Mouse (Mus musculus): ENCODE results near the gene Arhgap15.

DNA sequence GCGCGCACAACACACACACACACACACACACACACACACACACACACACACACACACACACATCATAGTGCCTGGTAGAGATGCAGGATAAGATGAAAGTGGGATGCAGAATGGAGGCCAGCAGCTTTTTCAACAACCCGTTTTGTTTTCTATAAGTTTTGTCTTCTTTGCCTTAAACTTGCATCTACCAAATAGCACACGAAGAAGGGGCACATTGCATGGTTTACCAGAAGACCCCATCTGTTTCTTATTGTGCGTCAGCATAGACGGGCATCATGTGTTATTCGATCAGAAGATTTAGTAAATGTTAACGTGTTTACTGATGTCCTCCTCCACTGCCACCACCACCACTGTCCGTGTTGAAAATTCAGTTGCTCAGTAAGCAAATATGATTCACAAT is 311.7 kb downstream of the Arhgap15 start:
- no peak for TF ChIP-seq POLR2A (IDR thresholded peaks at IDR 0.05; ENCODE audit: borderline replicate concordance, extremely low read depth, insufficient read depth, insufficient read length, poor library complexity, severe bottlenecking)
- no peak for TF ChIP-seq CTCF (IDR thresholded peaks at IDR 0.05; ENCODE audit: borderline replicate concordance, extremely low read depth, insufficient read depth, insufficient read length)
